Mouse (Mus musculus) heart, postnatal 0 days (tissue): ENCODE data around the gene Pik3r6.

Experiments
- CTCF ChIP-seq: IDR thresholded peaks from 2 replicates; pipeline ENCODE4 v1.5.1; 2016; ENCODE audit warnings: antibody characterized with exemption, control low read depth, low read depth
- EP300 ChIP-seq: IDR thresholded peaks from 2 replicates; pipeline ENCODE4 v1.6.1; 2016; ENCODE audit warnings: antibody characterized with exemption, low read depth

DNA sequence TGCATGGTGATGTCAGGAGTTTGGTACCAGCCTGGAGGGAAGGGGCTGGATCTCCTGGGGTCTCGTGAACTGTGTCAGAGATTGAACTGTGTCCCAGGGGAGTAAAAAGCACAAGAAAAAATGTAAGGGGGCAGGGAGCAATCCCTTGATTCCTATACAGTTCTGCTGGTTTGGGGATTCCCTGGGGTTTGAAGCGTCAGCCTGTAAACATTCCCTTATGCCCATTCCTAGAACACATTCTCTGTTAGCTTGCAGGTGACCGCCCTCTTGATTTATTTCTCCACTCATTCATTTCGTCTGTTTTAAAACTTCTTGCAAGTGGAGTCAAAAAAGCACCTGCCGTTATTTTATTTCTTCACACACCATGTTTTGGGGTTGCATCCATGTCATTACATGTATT is 43.8 kb upstream of the Pik3r6 start:
- no peak for TF ChIP-seq CTCF
- TF ChIP-seq EP300, result no peak
